In the genomic region with DNA sequence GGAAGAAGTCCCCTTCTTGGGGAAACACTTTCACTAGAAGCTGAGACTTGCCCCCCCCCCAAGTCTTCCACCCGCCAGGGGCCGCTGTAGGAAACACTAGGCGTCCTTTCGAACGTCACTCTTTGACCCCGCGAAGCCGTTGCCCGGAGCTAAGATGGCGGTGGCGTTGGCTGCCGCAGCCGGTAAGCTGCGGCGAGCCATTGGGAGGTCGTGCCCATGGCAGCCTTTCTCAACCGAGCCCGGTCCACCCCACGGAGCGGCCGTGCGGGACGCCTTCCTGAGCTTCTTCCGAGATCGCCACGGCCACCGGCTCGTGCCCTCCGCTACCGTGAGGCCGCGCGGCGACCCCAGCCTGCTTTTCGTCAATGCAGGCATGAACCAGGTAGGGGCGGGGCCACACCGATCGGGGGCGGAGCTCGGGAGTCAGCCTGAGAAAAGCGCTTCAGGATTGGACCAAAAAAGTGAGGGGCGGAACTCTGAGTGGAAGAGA, we compare ENCODE assay signal across 7 mouse cellular contexts. TPM values are rescaled to one million over a fixed set of nuclear protein-coding genes. Genes with fewer than 3 reads are reported as not detected.
DNase-seq lines count a peak whose midpoint lies in the region; ATAC-seq and TF ChIP-seq lines count a peak whose summit lies in the region.

A gene (plus strand): TSS at position 142 of the 490 bp plus-strand sequence.

- H3K4me3 ChIP-seq in intestine, postnatal 0 days (ENCODE audit: low read depth, low read length), result peak within 1 kb of the TSS; percentile 82
- peak within 1 kb of the TSS; percentile 83 for H3K4me3 ChIP-seq in midbrain, embryonic 12.5 days
- peak within 1 kb of the TSS; percentile 99 for H3K4me3 ChIP-seq in small intestine, adult 2 months (ENCODE audit: low read depth, low read length)

- peak; percentile 58 for TF ChIP-seq POLR2A in small intestine, adult 2 months (IDR thresholded peaks at IDR 0.05; ENCODE audit: low read depth, low read length)

- H3K4me1 ChIP-seq in intestine, postnatal 0 days (replicated peaks; ENCODE audit: control insufficient read depth, insufficient read depth, low read length), result no peaks in the 10 kb centered on the region
- H3K4me1 ChIP-seq in midbrain, embryonic 12.5 days, result peaks cover 9% of the 10 kb centered on the region
- H3K4me1 ChIP-seq in small intestine, adult 2 months (ENCODE audit: control insufficient read depth, insufficient read depth, insufficient read length, low read length), result no peaks in the 10 kb centered on the region

- peaks cover 8% of the 10 kb centered on the region; the same call in 1 of the 2 replicates for H3K36me3 ChIP-seq in intestine, postnatal 0 days (ENCODE audit: control insufficient read depth, insufficient read depth)
- peaks cover 24% of the 10 kb centered on the region for H3K36me3 ChIP-seq in midbrain, embryonic 12.5 days
- H3K36me3 ChIP-seq in small intestine, adult 2 months (ENCODE audit: control insufficient read depth, insufficient read depth, low read length), result peaks cover 7% of the 10 kb centered on the region

- under 1% methylated on average over 42 of the region's 42 CpGs for WGBS in intestine, postnatal 0 days
- under 1% methylated on average over 42 of the region's 42 CpGs for WGBS in midbrain, embryonic 12.5 days
- under 1% methylated on average over 42 of the region's 42 CpGs for WGBS in small intestine, adult 2 months

- peak; percentile 88 for DNase-seq in adrenal gland, adult 8-10 months
- peak; percentile 97 for DNase-seq in embryo, embryonic 9.5 days (ENCODE audit: extremely low spot score)
- peak; percentile 85 to 95 for DNase-seq in gastrocnemius, postnatal 4 days (ENCODE audit: low spot score in 2 of 2)
- peak; percentile 96 for DNase-seq in left cerebral cortex, postnatal 4 days

- no peaks in the 10 kb centered on the region for H3K27me3 ChIP-seq in intestine, postnatal 0 days (replicated peaks; ENCODE audit: control insufficient read depth, insufficient read depth, low read length)
- H3K27me3 ChIP-seq in midbrain, embryonic 12.5 days, result 0 out of 2 replicates have a peak, but pooled peaks cover 5% of the 10 kb centered on the region
- H3K27me3 ChIP-seq in small intestine, adult 2 months (ENCODE audit: control insufficient read depth, insufficient read depth, low read length), result no peaks in the 10 kb centered on the region

- peak within 1 kb of the TSS; percentile 50 for H3K4me2 ChIP-seq in intestine, postnatal 0 days (replicated peaks; ENCODE audit: low read depth)
- peak within 1 kb of the TSS; percentile 49 for H3K4me2 ChIP-seq in midbrain, embryonic 12.5 days (replicated peaks)

- intact Hi-C loops in left cerebral cortex, postnatal 4 days (cut with DNase I), result no loop called here

- peak; percentile 91 for ATAC-seq in intestine, postnatal 0 days
- ATAC-seq in midbrain, embryonic 12.5 days (ENCODE audit: low FRiP score, low read depth), result peak; percentile 94

- no peaks in the 10 kb centered on the region for H3K9me3 ChIP-seq in intestine, postnatal 0 days (ENCODE audit: control insufficient read depth)
- H3K9me3 ChIP-seq in midbrain, embryonic 12.5 days, result no peaks in the 10 kb centered on the region

- TF ChIP-seq CTCF in intestine, postnatal 0 days (IDR thresholded peaks at IDR 0.05; ENCODE audit: low read depth), result peak; percentile 94
- TF ChIP-seq CTCF in small intestine, adult 2 months (IDR thresholded peaks at IDR 0.05; ENCODE audit: extremely low read depth, insufficient read length, insufficient replicate concordance, low read depth, low read length), result peak; percentile 92

- peak within 1 kb of the TSS; percentile 56 for H3K9ac ChIP-seq in intestine, postnatal 0 days (ENCODE audit: low read depth, low read length)
- H3K9ac ChIP-seq in midbrain, embryonic 12.5 days (replicated peaks), result peak within 1 kb of the TSS; percentile 65

- H3K27ac ChIP-seq in intestine, postnatal 0 days (ENCODE audit: low read depth, low read length), result peak within 1 kb of the TSS; percentile 60; the same call in 1 of the 2 replicates
- peak within 1 kb of the TSS; percentile 83 for H3K27ac ChIP-seq in midbrain, embryonic 12.5 days (replicated peaks)
- peak within 1 kb of the TSS; percentile 75 for H3K27ac ChIP-seq in small intestine, adult 2 months (ENCODE audit: insufficient read depth, low read depth, low read length)

RNA-seq across cellular contexts. Expression of the gene that starts here (rescaled TPM):
- total RNA-seq in adrenal gland, adult 8-10 months (2022), result 10 to 100 TPM; 18.1 to 23.7 (median 19.0) TPM
- 10 to 100 TPM; 16.0 to 16.5 TPM for total RNA-seq in gastrocnemius, postnatal 4 days (2021)
- 3.6 and 4.0 TPM in 2 replicates for polyA plus RNA-seq in intestine, postnatal 0 days (2015; fragmentation: Nextera tagmentation; extraction: Ambion mirVana)
- total RNA-seq in left cerebral cortex, postnatal 4 days (2021), result 10 to 100 TPM; 24.2 to 26.2 TPM
- 24.2 and 24.9 TPM in 2 replicates for polyA plus RNA-seq in midbrain, embryonic 12.5 days (2016; fragmentation: Nextera tagmentation; extraction: Ambion mirVana)
- 9.8 and 10.5 TPM in 2 replicates for polyA plus RNA-seq in small intestine, adult 2 months (2012; rRNA removed)

Comparison
In these comparisons a context has a peak if more than half of its experiments do, and no peak if none do; other contexts are left out.
1. Peak in every context shown above with its lines: DNase-seq, ATAC-seq, H3K4me3 ChIP-seq and H3K27ac ChIP-seq.